Mouse (Mus musculus): Measurements from ENCODE around the gene Cldn24. TPM values are rescaled to one million over a fixed set of nuclear protein-coding genes. Genes with fewer than 3 reads are reported as not detected.
"Not testable (repeated sequence)": the region's sequence is repeated elsewhere in the genome, so short reads cannot be mapped to it uniquely, and the experiment has no call there.

Cldn24 gene
- not detected for total RNA-seq (2021)
- long read RNA-seq, experiment 1, result 0 reads
- long read RNA-seq, experiment 2, result 0 reads

- no peak for DNase-seq
- intact Hi-C loops (cut with DNase I; ENCODE audit: low total_unique reads), result no loop called here
These were observed at the start of gene Cldn24 for GRCm38 (mm10) chr8:47821843-47822242. Gene Cldn24 (plus strand): TSS chr8:47822143.

GRCm38 (mm10) chr8:47772986-47773385, 49.0 kb upstream of the Cldn24 start:
- no peak for DNase-seq
- intact Hi-C loops (cut with DNase I; ENCODE audit: low total_unique reads), result no loop called here

- no peak for DNase-seq
- intact Hi-C loops (cut with DNase I; ENCODE audit: low total_unique reads), result no loop called here
These were observed 44.5 kb upstream of the Cldn24 start for GRCm38 (mm10) chr8:47777415-47777814.

GRCm38 (mm10) chr8:47779589-47779988, 42.4 kb upstream of the Cldn24 start:
- DNase-seq, result no peak
- intact Hi-C loops (cut with DNase I; ENCODE audit: low total_unique reads), result no loop called here

- intact Hi-C loops (cut with DNase I; ENCODE audit: low total_unique reads), result no loop called here
- no peak for DNase-seq
These were observed 40.1 kb upstream of the Cldn24 start for GRCm38 (mm10) chr8:47781881-47782280.

GRCm38 (mm10) chr8:47783544-47783943, 38.4 kb upstream of the Cldn24 start:
- no peak for DNase-seq
- intact Hi-C loops (cut with DNase I; ENCODE audit: low total_unique reads), result no loop called here

GRCm38 (mm10) chr8:47783944-47784343, 38.0 kb upstream of the Cldn24 start:
- peak; percentile 14 for DNase-seq
- intact Hi-C loops (cut with DNase I; ENCODE audit: low total_unique reads), result no loop called here

GRCm38 (mm10) chr8:47784436-47784835, 37.5 kb upstream of the Cldn24 start:
- intact Hi-C loops (cut with DNase I; ENCODE audit: low total_unique reads), result no loop called here
- DNase-seq, result peak; percentile 46

GRCm38 (mm10) chr8:47786323-47786722, 35.6 kb upstream of the Cldn24 start:
- intact Hi-C loops (cut with DNase I; ENCODE audit: low total_unique reads), result no loop called here

GRCm38 (mm10) chr8:47787705-47788104, 34.2 kb upstream of the Cldn24 start:
- DNase-seq, result no peak
- intact Hi-C loops (cut with DNase I; ENCODE audit: low total_unique reads), result no loop called here

More at GRCm38 (mm10) chr8:47786323-47786722, 35.6 kb upstream of the Cldn24 start:
- no peak for DNase-seq

GRCm38 (mm10) chr8:47791986-47792385, 30.0 kb upstream of the Cldn24 start:
- DNase-seq, result no peak
- intact Hi-C loops (cut with DNase I; ENCODE audit: low total_unique reads), result no loop called here

- DNase-seq, result no peak
- intact Hi-C loops (cut with DNase I; ENCODE audit: low total_unique reads), result no loop called here
These were observed 22.5 kb upstream of the Cldn24 start for GRCm38 (mm10) chr8:47799438-47799837.

GRCm38 (mm10) chr8:47802349-47802748, 19.6 kb upstream of the Cldn24 start:
- DNase-seq, result no peak
- intact Hi-C loops (cut with DNase I; ENCODE audit: low total_unique reads), result no loop called here

- intact Hi-C loops (cut with DNase I; ENCODE audit: low total_unique reads), result no loop called here
- DNase-seq, result no peak
These were observed 17.7 kb upstream of the Cldn24 start for GRCm38 (mm10) chr8:47804262-47804661.

GRCm38 (mm10) chr8:47809970-47810665, 11.8 kb upstream of the Cldn24 start:
- DNase-seq, result no peak

GRCm38 (mm10) chr8:47810666-47811015, 11.3 kb upstream of the Cldn24 start:
- DNase-seq, result no peak

More at GRCm38 (mm10) chr8:47809970-47810665, 11.8 kb upstream of the Cldn24 start:
- intact Hi-C loops (cut with DNase I; ENCODE audit: low total_unique reads), result no loop called here

GRCm38 (mm10) chr8:47811221-47811620, 10.7 kb upstream of the Cldn24 start:
- intact Hi-C loops (cut with DNase I; ENCODE audit: low total_unique reads), result no loop called here
- no peak for DNase-seq

More at GRCm38 (mm10) chr8:47810666-47811015, 11.3 kb upstream of the Cldn24 start:
- intact Hi-C loops (cut with DNase I; ENCODE audit: low total_unique reads), result no loop called here

- intact Hi-C loops (cut with DNase I; ENCODE audit: low total_unique reads), result no loop called here
- DNase-seq, result no peak
These were observed 2.9 kb upstream of the Cldn24 start for GRCm38 (mm10) chr8:47819034-47819433.

- intact Hi-C loops (cut with DNase I; ENCODE audit: low total_unique reads), result no loop called here
- no peak for DNase-seq
These were observed 800 bp upstream of the Cldn24 start for GRCm38 (mm10) chr8:47820914-47821772.

GRCm38 (mm10) chr8:47822541-47822940, 598 bp downstream of the Cldn24 start:
- intact Hi-C loops (cut with DNase I; ENCODE audit: low total_unique reads); DNase-seq: not testable (repeated sequence)

GRCm38 (mm10) chr8:47823777-47824176, 1.8 kb downstream of the Cldn24 start:
- intact Hi-C loops (cut with DNase I; ENCODE audit: low total_unique reads), result no loop called here
- DNase-seq, result no peak

All from gastrocnemius, postnatal 14 days (tissue).